Mouse (Mus musculus) retina, embryonic 14.5 days (tissue): ENCODE data around the gene Mical3.
A peak's percentile ranks its signal among the peaks of the same experiment; 100 is the strongest.

Experiments used
- DNase-seq: peaks from one replicate; pipeline ENCODE4 v3.0.0-alpha.2; 2015; ENCODE audit warnings: low spot score

Mical3 gene

GRCm38 (mm10) chr6:120901776-120902645 is 228.8 kb downstream of the Mical3 start:
- no peak for DNase-seq

GRCm38 (mm10) chr6:120898188-120898833 is 232.5 kb downstream of the Mical3 start:
- DNase-seq = peak; percentile 83

GRCm38 (mm10) chr6:120894524-120894923 is 236.3 kb downstream of the Mical3 start:
- no peak for DNase-seq

GRCm38 (mm10) chr6:120894089-120894488 is 236.7 kb downstream of the Mical3 start:
- no peak for DNase-seq

DNA sequence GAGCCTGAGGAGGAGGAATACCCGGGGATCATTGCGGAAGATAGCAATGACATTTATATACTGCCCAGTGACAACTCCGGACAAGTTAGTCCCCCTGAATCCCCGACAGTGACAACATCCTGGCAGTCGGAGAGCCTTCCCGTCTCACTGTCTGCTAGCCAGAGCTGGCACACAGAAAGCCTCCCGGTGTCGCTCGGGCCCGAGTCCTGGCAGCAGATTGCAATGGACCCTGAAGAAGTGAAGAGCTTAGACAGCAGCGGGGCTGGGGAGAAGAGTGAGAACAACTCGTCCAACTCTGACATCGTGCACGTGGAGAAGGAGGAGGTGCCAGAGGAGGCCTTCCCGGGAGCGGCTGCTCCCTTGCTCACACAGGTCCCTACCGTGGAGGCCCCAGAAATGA is 244.1 kb downstream of the Mical3 start:
- no peak for DNase-seq

GRCm38 (mm10) chr6:120884436-120884835 is 246.4 kb downstream of the Mical3 start:
- peak; percentile 21 for DNase-seq
